Mouse (Mus musculus) ES-E14 (cell line): ENCODE results near the gene Rhd. TPM values are rescaled to one million over a fixed set of nuclear protein-coding genes. Genes with fewer than 3 reads are reported as not detected.

Source experiments
- DNase-seq: peaks from one replicate; pipeline ENCODE4 v3.0.0-alpha.2; 2013; ENCODE audit warnings: low read depth, low spot score
- H3K27ac ChIP-seq: 2 replicates; pipeline ENCODE4 v1.5.1; 2012; ENCODE audit warnings: low read depth, mild to moderate bottlenecking, low read length, moderate library complexity, mixed read lengths; ENCODE audit not compliant: poor library complexity, insufficient read depth, severe bottlenecking
- H3K36me3 ChIP-seq: 2 replicates; pipeline ENCODE4 v1.6.1; 2012; ENCODE audit warnings: mild to moderate bottlenecking, low read length, moderate library complexity, mixed read lengths; ENCODE audit not compliant: control insufficient read depth, poor library complexity, insufficient read depth, severe bottlenecking
- H3K4me1 ChIP-seq, 2 experiments: fragments of 150-350 bp in 1 of 2; sonication (generic) in 1 of 2; 2 replicates each; pipeline ENCODE4 v1.6.1; 2012; ENCODE audit warnings: low read length in 2 of 2, mild to moderate bottlenecking in 1 of 2, mixed read lengths in 1 of 2; ENCODE audit not compliant: control insufficient read depth in 2 of 2, insufficient read depth in 2 of 2, poor library complexity in 1 of 2
- H3K4me3 ChIP-seq, 2 experiments: fragments of 150-350 bp in 1 of 2; sonication (generic) in 1 of 2; 2 replicates each; pipeline ENCODE4 v1.5.1; 2012; ENCODE audit warnings: low read length in 2 of 2, low read depth in 1 of 2, mild to moderate bottlenecking in 1 of 2, mixed read lengths in 1 of 2; ENCODE audit not compliant: insufficient read depth in 1 of 2, poor library complexity in 1 of 2, severe bottlenecking in 1 of 2
- H3K9ac ChIP-seq: 2 replicates; pipeline ENCODE4 v1.6.1; 2012; ENCODE audit warnings: low read depth, mild to moderate bottlenecking, low read length, mixed read lengths; ENCODE audit not compliant: poor library complexity, insufficient read depth, severe bottlenecking
- H3K9me3 ChIP-seq: fragments of 150-350 bp; sonication (generic); 2 replicates; pipeline ENCODE4 v1.6.1; 2012; ENCODE audit warnings: low read depth, mild to moderate bottlenecking, low read length; ENCODE audit not compliant: control insufficient read depth, insufficient read depth
- CHD2 ChIP-seq: IDR thresholded peaks from 2 replicates; pipeline ENCODE4 v1.6.1; 2014; ENCODE audit warnings: mild to moderate bottlenecking, low read depth, low read length, inconsistent platforms
- HCFC1 ChIP-seq: IDR thresholded peaks from 2 replicates; pipeline ENCODE4 v1.6.1; 2012; ENCODE audit warnings: low read length, inconsistent platforms, borderline replicate concordance; ENCODE audit not compliant: insufficient read depth
- MAFK ChIP-seq: IDR thresholded peaks from 2 replicates; pipeline ENCODE4 v1.6.1; 2014; ENCODE audit warnings: mild to moderate bottlenecking, low read depth, low read length, inconsistent platforms; ENCODE audit not compliant: insufficient read depth
- ZC3H11A ChIP-seq: IDR thresholded peaks from 2 replicates; pipeline ENCODE4 v1.6.1; 2012; ENCODE audit warnings: low read depth, mild to moderate bottlenecking, inconsistent platforms, low read length, borderline replicate concordance
- ZNF384 ChIP-seq: IDR thresholded peaks from 2 replicates; pipeline ENCODE4 v1.6.1; 2012; ENCODE audit warnings: low read depth, low read length, inconsistent platforms
- in situ Hi-C, 2 experiments: fragments of 600-800 bp; cut with MboI; formaldehyde crosslinking; loops; one replicate each; pipeline ENCODE4 v1.15.1; 2025; ENCODE audit warnings: low sequenced_read_pairs in 2 of 2, inconsistent platforms in 1 of 2; ENCODE audit not compliant: unreplicated experiment in 2 of 2
- total RNA-seq: library from RNA; depleted of rRNA; stranded (reverse); fragments of 300-350 nt; gene quantifications from 2 replicates; pipeline ENCODE4 v1.2.3, GENCODE M21; 2012; rRNA removed

Gene Rhd
- total RNA-seq, 1 experiment, result 12.4 TPM

GRCm38 (mm10) chr4:134937240-134938176 lies 73.2 kb downstream of the Rhd start:
- no peak for DNase-seq
- H3K9me3 ChIP-seq, result no peaks in the 10 kb centered on the region
- H3K9ac ChIP-seq, result no peak overlapping the region
- no peak overlapping the region for H3K4me3 ChIP-seq
- H3K27ac ChIP-seq, result no peak overlapping the region
- no peaks in the 10 kb centered on the region for H3K4me1 ChIP-seq
- TF ChIP-seq HCFC1, result no peak
- in situ Hi-C loops, result no loop called here
- peaks cover 23% of the 10 kb centered on the region for H3K36me3 ChIP-seq

- Histone ChIP-seq H3K9ac (no peak overlapping the region), H3K4me3 (no peak overlapping the region), H3K36me3 (peaks cover 12% of the 10 kb centered on the region), H3K4me1 (no peaks in the 10 kb centered on the region), H3K27ac (no peak overlapping the region), H3K9me3 (no peaks in the 10 kb centered on the region)
- no peak for DNase-seq
- no peak for TF ChIP-seq MAFK
- peak; percentile 93 for TF ChIP-seq ZNF384
- no peak for TF ChIP-seq CHD2
- in situ Hi-C loops, result loop anchor here in 1 of 2 experiments (5.0 kb wide), 1 partner anchor 267 kb away; no protein-coding TSS in a partner anchor
Observed at GRCm38 (mm10) chr4:134939900-134940299, 75.6 kb downstream of the Rhd start.

DNA sequence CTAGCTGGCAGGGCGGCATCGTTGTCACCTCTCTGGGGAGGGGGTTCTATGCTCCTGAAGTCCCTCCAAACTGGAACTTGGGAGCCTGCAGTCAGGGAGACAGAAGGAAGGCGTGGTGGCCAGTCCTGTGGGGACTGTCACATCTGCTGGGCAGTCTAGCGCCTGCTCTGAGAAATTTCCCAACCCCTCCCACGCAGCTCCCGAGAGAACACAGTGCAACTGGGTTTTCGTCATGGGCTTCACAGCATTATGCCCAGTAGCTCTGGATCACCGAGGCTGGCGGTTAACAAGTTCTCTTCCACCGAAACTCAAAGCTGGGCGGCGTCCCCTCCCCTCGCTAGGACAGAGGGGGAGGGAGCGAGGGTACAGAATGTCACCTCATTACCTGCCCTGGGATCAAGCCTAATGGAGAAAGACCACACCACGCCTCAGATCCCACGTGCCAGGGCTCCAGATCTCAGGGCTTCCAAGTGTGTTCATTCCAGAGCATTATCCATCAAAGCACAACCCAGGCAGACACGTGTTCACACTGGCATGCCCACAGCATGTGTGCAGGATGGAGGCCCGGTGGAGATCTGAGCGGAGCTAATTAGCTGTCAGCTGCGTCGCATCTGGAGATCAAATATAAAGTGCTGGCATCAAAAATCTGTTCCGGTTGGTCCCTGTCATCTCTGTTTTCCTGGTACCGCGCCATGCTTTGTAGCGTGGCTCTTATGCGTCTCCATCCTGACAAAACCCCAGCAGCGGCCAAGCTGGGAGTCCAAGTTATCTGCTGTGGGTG lies 79.6 kb downstream of the Rhd start:
- no peaks in the 10 kb centered on the region for H3K36me3 ChIP-seq
- H3K9me3 ChIP-seq, result no peaks in the 10 kb centered on the region
- no peak overlapping the region for H3K27ac ChIP-seq
- no peaks in the 10 kb centered on the region for H3K4me1 ChIP-seq
- TF ChIP-seq ZNF384 (no peak), CHD2 (no peak), ZC3H11A (no peak), HCFC1 (no peak), MAFK (no peak)
- in situ Hi-C loops, result loop anchor here in 1 of 2 experiments (5.0 kb wide), 1 partner anchor 263 kb away; no protein-coding TSS in a partner anchor
- DNase-seq, result no peak
- no peak overlapping the region for H3K4me3 ChIP-seq
- H3K9ac ChIP-seq, result no peak overlapping the region

Other genes with a start within 250 kb of the Rhd start
- gene Man1c1, start 160.2 kb upstream of the Rhd start, total RNA-seq, result 5.9 and 6.1 TPM in 2 replicates
- 15.0 and 16.6 TPM in 2 replicates for gene Ldlrap1, start 96.5 kb upstream of the Rhd start, total RNA-seq
- 56.1 and 91.6 TPM in 2 replicates for gene Maco1, start 11.2 kb upstream of the Rhd start, total RNA-seq
- gene Tmem50a, start 50.5 kb downstream of the Rhd start, total RNA-seq, result 118 and 183 TPM in 2 replicates
- gene Rsrp1, start 59.1 kb downstream of the Rhd start, total RNA-seq, result 93.9 and 130 TPM in 2 replicates
- 68.3 and 76.6 TPM in 2 replicates for gene Syf2, start 66.4 kb downstream of the Rhd start, total RNA-seq